Mouse (Mus musculus) E14TG2a.4 (cell line): ENCODE measurements around the gene Exoc6.
A peak's percentile ranks its signal among the peaks of the same experiment; 100 is the strongest.

Experiments
- H3K27me3 ChIP-seq: 2 replicates; pipeline ENCODE4 v1.6.1; 2014; ENCODE audit warnings: low read length, control low read depth; ENCODE audit not compliant: insufficient read depth
- H3K36me3 ChIP-seq: 2 replicates; pipeline ENCODE4 v1.6.1; 2014; ENCODE audit warnings: low read length, control low read depth; ENCODE audit not compliant: insufficient read depth
- H3K4me1 ChIP-seq: replicated peaks from 2 replicates; pipeline ENCODE4 v1.6.1; 2014; ENCODE audit warnings: low read depth, low read length, control low read depth
- H3K4me3 ChIP-seq: replicated peaks from 2 replicates; pipeline ENCODE4 v1.5.1; 2014; ENCODE audit warnings: mild to moderate bottlenecking, low read length
- H3K9me3 ChIP-seq: 2 replicates; pipeline ENCODE4 v1.6.1; 2014; ENCODE audit warnings: low read length, control low read depth
- CTCF ChIP-seq: conservative IDR thresholded peaks from 2 replicates; pipeline ENCODE4 v1.5.1; 2014; ENCODE audit warnings: low read length
- NANOG ChIP-seq: IDR thresholded peaks from 2 replicates; pipeline ENCODE4 v1.6.1; 2014; ENCODE audit warnings: borderline replicate concordance, low read length, mixed read lengths
- POU5F1 ChIP-seq: IDR thresholded peaks from 2 replicates; pipeline ENCODE4 v1.6.1; 2014; ENCODE audit warnings: low read length, borderline replicate concordance

Gene Exoc6

GRCm38 (mm10) chr19:37531200-37531845 is 18.9 kb upstream of the Exoc6 start:
- H3K27me3 ChIP-seq, result peaks cover 4% of the 10 kb centered on the region; the same call in 1 of the 2 replicates
- no peaks in the 10 kb centered on the region for H3K36me3 ChIP-seq
- no peaks in the 10 kb centered on the region for H3K9me3 ChIP-seq
- no peak for TF ChIP-seq POU5F1
- TF ChIP-seq CTCF, result peak; percentile 66
- TF ChIP-seq NANOG, result no peak
- peaks cover 26% of the 10 kb centered on the region for H3K4me1 ChIP-seq
- H3K4me3 ChIP-seq, result no peak overlapping the region

- TF ChIP-seq POU5F1, result no peak
- no peak for TF ChIP-seq NANOG
- TF ChIP-seq CTCF, result no peak
- Histone ChIP-seq H3K4me3 (no peak overlapping the region), H3K4me1 (peaks cover 12% of the 10 kb centered on the region), H3K27me3 (peaks cover 4% of the 10 kb centered on the region; the same call in 1 of the 2 replicates), H3K36me3 (no peaks in the 10 kb centered on the region), H3K9me3 (no peaks in the 10 kb centered on the region)
Measured at GRCm38 (mm10) chr19:37533196-37533595, 17.0 kb upstream of the Exoc6 start.

- H3K27me3 ChIP-seq, result peaks cover 8% of the 10 kb centered on the region
Measured at GRCm38 (mm10) chr19:37534737-37535365, 15.4 kb upstream of the Exoc6 start.

GRCm38 (mm10) chr19:37536426-37536825 is 13.8 kb upstream of the Exoc6 start:
- Histone ChIP-seq H3K4me1 (peaks cover 13% of the 10 kb centered on the region), H3K36me3 (no peaks in the 10 kb centered on the region), H3K4me3 (no peak overlapping the region), H3K9me3 (no peaks in the 10 kb centered on the region), H3K27me3 (peaks cover 8% of the 10 kb centered on the region)
- TF ChIP-seq NANOG, result no peak
- TF ChIP-seq POU5F1, result no peak
- no peak for TF ChIP-seq CTCF

More at GRCm38 (mm10) chr19:37534737-37535365, 15.4 kb upstream of the Exoc6 start:
- H3K4me3 ChIP-seq, result no peak overlapping the region
- no peaks in the 10 kb centered on the region for H3K36me3 ChIP-seq
- H3K9me3 ChIP-seq, result no peaks in the 10 kb centered on the region
- TF ChIP-seq POU5F1, result no peak
- no peak for TF ChIP-seq NANOG
- TF ChIP-seq CTCF, result no peak
- H3K4me1 ChIP-seq, result peaks cover 8% of the 10 kb centered on the region

GRCm38 (mm10) chr19:37537717-37538116 is 12.5 kb upstream of the Exoc6 start:
- Histone ChIP-seq H3K27me3 (peaks cover 8% of the 10 kb centered on the region), H3K9me3 (no peaks in the 10 kb centered on the region), H3K4me1 (peaks cover 13% of the 10 kb centered on the region), H3K36me3 (no peaks in the 10 kb centered on the region), H3K4me3 (no peak overlapping the region)
- TF ChIP-seq NANOG, result no peak

- H3K4me3 ChIP-seq, result no peak overlapping the region
- H3K27me3 ChIP-seq, result peaks cover 11% of the 10 kb centered on the region
- H3K4me1 ChIP-seq, result peaks cover 23% of the 10 kb centered on the region
- H3K36me3 ChIP-seq, result no peaks in the 10 kb centered on the region
- H3K9me3 ChIP-seq, result no peaks in the 10 kb centered on the region
- TF ChIP-seq CTCF (no peak), NANOG (no peak), POU5F1 (no peak)
Measured at GRCm38 (mm10) chr19:37540201-37540600, 10.0 kb upstream of the Exoc6 start.

- peaks cover 23% of the 10 kb centered on the region for H3K4me1 ChIP-seq
Measured at GRCm38 (mm10) chr19:37543537-37544326, 6.5 kb upstream of the Exoc6 start.

GRCm38 (mm10) chr19:37544476-37544875 is 5.7 kb upstream of the Exoc6 start:
- H3K4me1 ChIP-seq, result peaks cover 19% of the 10 kb centered on the region
- H3K36me3 ChIP-seq, result no peaks in the 10 kb centered on the region
- peaks cover 36% of the 10 kb centered on the region for H3K27me3 ChIP-seq
- no peak overlapping the region for H3K4me3 ChIP-seq
- no peaks in the 10 kb centered on the region for H3K9me3 ChIP-seq
- TF ChIP-seq NANOG (no peak), CTCF (no peak), POU5F1 (no peak)

More at GRCm38 (mm10) chr19:37543537-37544326, 6.5 kb upstream of the Exoc6 start:
- Histone ChIP-seq H3K27me3 (peaks cover 32% of the 10 kb centered on the region), H3K4me3 (no peak overlapping the region), H3K9me3 (no peaks in the 10 kb centered on the region), H3K36me3 (no peaks in the 10 kb centered on the region)
- TF ChIP-seq NANOG (no peak), POU5F1 (no peak), CTCF (peak; percentile 55)
